Mouse (Mus musculus): ENCODE data around the gene Mchr1. TPM values are rescaled to one million over a fixed set of nuclear protein-coding genes. Genes with fewer than 3 reads are reported as not detected.
A peak's percentile ranks its signal among the peaks of the same experiment; 100 is the strongest.

The Mchr1 gene
- total RNA-seq, 2 experiments from 2014 or later = not detected

DNA sequence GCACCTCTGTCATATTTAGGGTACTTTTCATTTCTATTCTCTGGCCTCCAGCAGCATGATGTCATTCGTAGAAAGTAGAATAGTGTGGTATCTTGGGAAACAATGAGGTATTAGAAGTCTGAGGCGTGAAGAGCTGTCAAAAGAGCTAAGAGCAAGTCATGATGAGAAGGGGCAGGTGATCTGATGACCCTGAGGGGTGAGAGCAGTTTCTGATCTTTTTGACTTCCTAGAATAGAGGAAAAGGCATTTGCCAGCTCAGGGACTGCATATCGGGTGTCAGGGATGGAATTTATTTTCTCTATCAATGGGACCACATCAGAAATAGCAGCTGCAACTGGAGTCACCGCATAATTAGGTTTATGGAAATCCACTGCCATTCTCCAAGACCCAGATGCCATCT, 8.5 kb upstream of the Mchr1 start:
- ATAC-seq (ENCODE audit: poor library complexity, severe bottlenecking) = no peak

DNA sequence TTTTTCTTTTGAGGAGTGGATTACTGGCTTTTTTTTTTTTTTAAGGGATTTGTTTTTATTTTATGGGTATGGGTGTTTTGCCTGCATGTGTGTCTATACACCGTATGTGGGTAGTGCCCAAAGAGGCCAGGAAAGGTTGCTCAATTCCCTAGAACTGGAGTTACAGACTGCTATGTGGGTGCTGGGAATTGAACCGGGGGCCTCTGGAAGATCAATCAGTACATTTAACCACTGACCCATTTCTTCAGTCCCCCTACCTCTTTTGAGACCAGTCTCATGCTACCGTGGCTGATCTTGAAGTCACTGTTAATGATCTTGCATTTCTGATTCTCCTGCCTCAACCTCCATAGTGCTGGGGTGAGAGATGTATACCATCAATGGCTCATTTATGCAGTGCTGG, 8.0 kb upstream of the Mchr1 start:
- no peak for ATAC-seq (ENCODE audit: poor library complexity, severe bottlenecking)

DNA sequence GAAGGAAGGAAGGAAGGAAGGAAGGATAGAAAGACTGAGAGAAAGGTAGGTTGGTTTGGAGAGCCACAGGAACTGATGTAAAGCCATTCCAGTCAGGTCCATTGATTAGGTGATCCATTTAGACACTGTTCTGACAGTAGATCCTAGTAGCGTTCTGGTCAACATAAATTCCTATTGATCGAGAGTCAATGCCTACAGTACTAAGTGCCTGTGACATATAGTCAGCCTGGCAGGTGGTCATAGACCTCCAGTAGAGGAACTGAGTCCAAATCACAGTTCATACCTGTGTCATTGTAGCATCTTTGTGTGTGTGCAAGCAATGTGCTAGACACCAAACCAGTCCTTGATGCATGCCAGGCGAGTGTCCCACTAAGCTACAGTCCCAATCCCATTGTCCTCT, 7.0 kb upstream of the Mchr1 start:
- no peak for ATAC-seq (ENCODE audit: poor library complexity, severe bottlenecking)

GRCm38 (mm10) chr15:81229791-81230190, 5.5 kb upstream of the Mchr1 start:
- ATAC-seq (ENCODE audit: poor library complexity, severe bottlenecking) = no peak

GRCm38 (mm10) chr15:81231325-81231724, 4.0 kb upstream of the Mchr1 start:
- no peak for ATAC-seq (ENCODE audit: poor library complexity, severe bottlenecking)

DNA sequence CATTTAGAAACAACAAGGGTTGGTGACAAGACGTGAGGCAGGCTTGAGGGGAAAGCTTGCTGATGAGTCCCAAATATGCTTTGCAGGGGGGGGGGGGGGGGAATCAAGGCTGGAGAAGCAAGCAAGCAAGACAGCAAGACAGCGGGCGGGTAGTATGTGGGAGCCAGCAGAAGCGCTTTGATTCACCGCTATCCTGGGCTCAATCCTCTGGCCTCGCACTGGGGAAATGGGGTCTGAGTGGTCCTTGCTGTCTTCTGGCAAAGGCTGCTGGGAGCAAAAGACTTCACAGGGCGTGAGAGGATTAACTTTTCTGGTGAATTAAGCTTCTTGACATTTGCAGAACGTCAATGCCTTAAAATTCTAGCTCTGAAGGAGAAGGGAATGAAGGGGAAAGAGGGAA, 763 bp downstream of the Mchr1 start:
- ATAC-seq (ENCODE audit: poor library complexity, severe bottlenecking) = no peak

DNA sequence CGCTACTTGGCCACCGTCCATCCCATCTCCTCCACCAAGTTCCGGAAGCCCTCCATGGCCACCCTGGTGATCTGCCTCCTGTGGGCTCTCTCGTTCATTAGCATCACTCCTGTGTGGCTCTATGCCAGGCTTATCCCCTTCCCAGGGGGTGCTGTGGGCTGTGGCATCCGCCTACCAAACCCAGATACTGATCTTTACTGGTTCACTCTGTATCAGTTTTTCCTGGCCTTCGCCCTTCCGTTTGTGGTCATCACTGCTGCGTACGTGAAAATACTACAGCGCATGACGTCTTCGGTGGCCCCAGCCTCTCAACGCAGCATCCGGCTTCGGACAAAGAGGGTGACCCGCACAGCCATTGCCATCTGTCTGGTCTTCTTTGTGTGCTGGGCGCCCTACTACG, 2.2 kb downstream of the Mchr1 start:
- ATAC-seq (ENCODE audit: poor library complexity, severe bottlenecking) = peak; percentile 43; the same call in 1 of the 2 replicates

DNA sequence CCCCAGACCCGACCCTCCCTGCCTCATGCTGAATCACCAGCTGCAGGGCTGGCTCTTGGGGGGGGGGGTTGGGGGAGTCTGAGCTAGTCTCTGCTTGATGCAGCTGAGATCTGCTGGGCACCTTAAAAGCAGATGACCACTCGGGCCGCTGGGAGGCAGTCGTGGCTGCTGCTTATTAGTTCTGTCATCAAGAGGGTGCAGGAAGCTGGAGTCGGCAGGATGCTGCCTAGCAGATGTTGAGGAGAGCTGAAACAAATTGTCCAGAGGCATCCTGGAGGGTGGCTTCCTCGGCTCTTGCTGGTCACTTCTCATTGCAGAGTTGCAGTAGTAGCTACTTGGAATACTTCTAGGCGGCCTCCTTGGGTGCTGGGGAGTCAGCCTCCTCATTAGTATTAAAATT, 4.0 kb downstream of the Mchr1 start:
- no peak for ATAC-seq (ENCODE audit: poor library complexity, severe bottlenecking)

- ATAC-seq (ENCODE audit: poor library complexity, severe bottlenecking) = no peak
These were observed 4.6 kb downstream of the Mchr1 start for GRCm38 (mm10) chr15:81239794-81240343.

DNA sequence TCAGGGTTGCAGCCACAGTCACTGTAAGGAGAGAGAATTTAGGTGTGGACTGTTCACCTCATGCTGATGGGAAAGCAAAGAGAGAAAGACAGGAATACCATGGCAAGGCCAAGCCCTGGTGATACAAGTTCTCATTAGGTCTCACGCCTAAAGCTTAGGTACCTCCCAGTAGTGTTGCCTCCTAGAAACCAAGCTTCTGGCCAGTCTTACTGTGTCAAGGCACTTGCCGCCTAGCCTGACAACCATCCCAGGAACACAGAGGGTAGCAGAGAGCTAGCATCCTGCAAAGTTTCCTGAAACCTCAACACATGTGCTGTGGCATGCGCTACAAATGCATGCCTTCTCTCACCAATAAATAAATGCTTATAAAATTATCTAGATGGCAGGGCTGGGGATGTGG, 11.6 kb downstream of the Mchr1 start:
- ATAC-seq (ENCODE audit: poor library complexity, severe bottlenecking) = no peak

- ATAC-seq (ENCODE audit: poor library complexity, severe bottlenecking) = no peak
These were observed 12.5 kb downstream of the Mchr1 start for GRCm38 (mm10) chr15:81247583-81248340.

GRCm38 (mm10) chr15:81248341-81248679, 13.0 kb downstream of the Mchr1 start:
- ATAC-seq (ENCODE audit: poor library complexity, severe bottlenecking) = no peak

DNA sequence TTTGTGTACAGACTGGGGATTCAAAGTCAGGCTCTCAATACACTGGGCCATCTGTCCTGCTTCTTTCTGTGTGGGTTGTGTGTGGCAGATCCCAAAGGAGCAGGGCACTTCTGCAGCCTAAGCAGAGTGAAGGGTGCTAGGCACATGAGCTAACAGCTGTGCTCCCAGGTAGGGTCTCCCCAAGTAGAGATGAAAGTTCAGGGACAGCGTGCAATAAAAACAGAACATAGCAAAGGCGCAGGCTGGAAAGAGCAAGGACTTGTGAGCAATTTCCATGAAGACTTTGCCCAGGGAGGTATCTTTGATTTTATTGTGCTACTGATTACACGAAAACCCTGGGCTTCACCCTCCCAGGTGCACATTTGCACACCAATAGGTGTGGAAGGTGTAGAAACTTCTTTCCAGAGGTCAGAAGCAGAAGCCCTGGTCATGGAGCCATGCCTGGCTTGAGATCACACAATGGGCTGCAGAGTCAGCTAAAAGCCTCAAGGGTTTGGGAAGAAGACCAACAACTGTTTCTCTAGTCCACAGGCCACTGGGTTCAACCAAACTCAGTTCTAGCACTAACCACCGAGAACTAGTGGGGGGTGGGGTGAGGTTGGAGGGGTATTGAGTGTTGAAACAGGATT, 13.8 kb downstream of the Mchr1 start:
- no peak for ATAC-seq (ENCODE audit: poor library complexity, severe bottlenecking)

GRCm38 (mm10) chr15:81252626-81253174, 17.4 kb downstream of the Mchr1 start:
- ATAC-seq (ENCODE audit: poor library complexity, severe bottlenecking) = no peak

- ATAC-seq (ENCODE audit: poor library complexity, severe bottlenecking) = no peak
These were observed 18.3 kb downstream of the Mchr1 start for GRCm38 (mm10) chr15:81253585-81253984.

- no peak for ATAC-seq (ENCODE audit: poor library complexity, severe bottlenecking)
These were observed 18.9 kb downstream of the Mchr1 start for GRCm38 (mm10) chr15:81254113-81254640.

DNA sequence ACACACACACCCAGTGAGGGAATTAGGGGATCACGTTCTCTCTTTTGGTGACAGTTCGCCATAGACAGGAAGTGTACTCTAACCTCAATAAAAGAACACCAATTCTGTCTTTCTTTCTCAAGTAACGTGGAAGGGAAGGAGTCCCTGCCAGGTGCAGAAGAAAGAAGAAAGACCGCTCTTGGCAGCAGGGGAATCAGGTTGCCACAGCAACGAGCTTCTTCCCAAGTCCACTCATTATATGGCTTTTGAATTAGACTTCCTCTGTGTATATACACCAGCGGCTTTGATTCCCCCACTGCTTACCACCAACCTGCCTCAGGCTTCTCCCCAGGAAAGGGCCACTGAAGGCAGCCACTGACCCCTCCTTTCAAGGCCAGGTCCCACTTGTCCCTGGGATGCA, 19.8 kb downstream of the Mchr1 start:
- ATAC-seq (ENCODE audit: poor library complexity, severe bottlenecking) = no peak

DNA sequence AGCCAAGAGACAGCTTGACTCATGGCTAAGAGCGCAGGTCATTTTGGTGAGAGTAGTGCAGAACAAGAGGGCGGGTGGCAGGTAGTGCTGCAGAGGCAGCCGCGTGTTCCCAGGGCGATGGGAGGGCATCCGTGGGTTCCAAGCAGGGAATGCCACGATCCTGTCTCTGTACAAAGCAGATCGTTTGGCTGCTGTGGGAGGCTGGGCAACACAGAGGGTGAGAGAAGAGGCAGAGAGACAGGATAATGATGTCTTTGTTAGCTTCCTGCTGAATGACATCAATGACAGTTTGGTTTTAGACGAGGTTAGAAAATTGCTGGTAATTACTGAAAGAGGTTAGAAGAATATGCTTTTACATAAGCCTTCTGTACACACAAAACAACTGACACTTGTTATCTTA, 23.0 kb downstream of the Mchr1 start:
- no peak for ATAC-seq (ENCODE audit: poor library complexity, severe bottlenecking)

- ATAC-seq (ENCODE audit: poor library complexity, severe bottlenecking) = no peak
These were observed 24.0 kb downstream of the Mchr1 start for GRCm38 (mm10) chr15:81259304-81259703.

DNA sequence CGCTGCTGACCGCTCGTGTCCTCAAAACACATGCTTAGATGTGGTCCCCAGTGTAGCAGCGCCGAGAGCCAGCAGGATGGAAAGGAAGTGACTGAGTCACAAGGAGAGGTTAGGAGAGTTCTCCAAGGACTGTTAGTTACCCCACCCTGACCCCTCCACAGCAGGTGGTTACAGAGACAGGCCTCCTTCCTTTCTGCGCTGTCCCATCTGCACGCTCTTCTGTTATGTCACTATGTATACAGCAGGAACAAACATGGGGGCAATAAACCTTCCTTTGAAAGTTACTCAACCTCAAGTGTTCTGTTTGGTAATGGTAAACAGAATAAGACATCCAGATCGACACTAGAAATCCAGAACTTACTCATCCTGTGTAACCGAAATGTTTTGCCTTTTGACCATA, 24.9 kb downstream of the Mchr1 start:
- ATAC-seq (ENCODE audit: poor library complexity, severe bottlenecking) = no peak

DNA sequence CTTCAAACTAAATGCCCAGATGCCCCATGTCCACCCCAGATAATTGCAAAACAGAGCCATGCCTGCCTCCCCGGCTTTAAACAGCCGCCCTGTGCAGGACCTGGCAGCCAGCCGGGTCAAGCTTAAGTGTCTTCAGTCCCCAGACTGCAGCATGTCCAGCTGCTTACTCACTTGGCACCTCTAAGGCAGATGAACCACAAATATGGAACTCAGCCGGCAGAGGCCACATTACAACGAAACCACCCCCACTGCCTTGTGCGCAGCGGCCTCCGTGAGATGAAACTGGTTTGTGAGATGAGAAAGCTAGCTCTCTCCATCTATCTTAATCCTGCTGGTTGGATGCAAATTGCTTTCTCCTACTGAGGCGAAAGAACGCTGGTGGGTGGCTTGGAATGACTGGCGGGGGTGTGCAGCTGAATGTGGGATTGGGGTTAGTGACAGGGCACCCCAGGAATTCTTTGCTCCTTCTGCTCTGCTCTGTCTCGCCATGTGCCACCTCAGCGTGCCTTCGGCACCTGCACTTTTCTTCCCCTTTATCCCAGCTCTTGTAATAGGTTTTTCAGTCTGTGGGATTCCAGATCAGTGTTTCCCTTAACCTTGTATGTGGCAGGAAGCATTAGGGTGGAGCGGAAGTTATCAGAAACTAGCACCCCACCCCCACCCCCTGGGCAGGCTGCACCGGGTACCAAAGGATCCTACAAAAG, 29.2 kb downstream of the Mchr1 start:
- no peak for ATAC-seq (ENCODE audit: poor library complexity, severe bottlenecking)

All from megakaryocyte, adult 5-6 weeks (primary cell).